ENCODE assay signal across 12 mouse cellular contexts in genomic region chr11:110997211-110997610, GRCm38 (mm10). TPM values are rescaled to one million over a fixed set of nuclear protein-coding genes. Genes with fewer than 3 reads are reported as not detected.
DNase-seq lines count a peak whose midpoint lies in the region.
"Had no signal": no experiment of that assay in that cellular context is flagged by ENCODE, and none has a peak within 500 bp of the region (broad histone marks: within the 10 kb centered on the region; RNA-seq: fewer than 3 reads in every experiment).

No protein-coding gene starts in this region.

- no peak overlapping the region for H3K4me3 ChIP-seq in forebrain, embryonic 10.5 days
- H3K4me3 ChIP-seq: embryonic facial prominence, embryonic 12.5 days had no signal

- peak; percentile 1 to 7 for DNase-seq in heart, adult 9 months (ENCODE audit: low spot score in 2 of 2)
- DNase-seq in heart, adult 8-10 months (ENCODE audit: low spot score) = no peak
- peak; percentile 16 for DNase-seq in brain, embryonic 18.5 days (ENCODE audit: low read depth, low spot score)
- peak; percentile 2 for DNase-seq in left cerebral cortex, adult 11 months (ENCODE audit: low spot score)
- peak; percentile 41 to 42 for DNase-seq in spleen, postnatal 36 days (ENCODE audit: low spot score in 2 of 2)
- DNase-seq in forebrain, embryonic 10.5 days (ENCODE audit: extremely low spot score, low spot score) = no peak
- no peak for DNase-seq in gastrocnemius, postnatal 4 days (ENCODE audit: low spot score in 2 of 2)
- DNase-seq in kidney, postnatal 25 days = no peak
- DNase-seq: adrenal gland, postnatal 14 days; lung, postnatal 36 days had no signal

- no peaks in the 10 kb centered on the region for H3K9me3 ChIP-seq in forebrain, embryonic 10.5 days
- H3K9me3 ChIP-seq: embryonic facial prominence, embryonic 12.5 days had no signal

- WGBS in forebrain, embryonic 10.5 days = 59% methylated on average over 9 of the region's 9 CpGs

- H3K27me3 ChIP-seq in forebrain, embryonic 10.5 days (ENCODE audit: poor library complexity, severe bottlenecking) = no peaks in the 10 kb centered on the region
- H3K27me3 ChIP-seq: embryonic facial prominence, embryonic 12.5 days had no signal

- no peaks in the 10 kb centered on the region; the same call in 1 of the 2 replicates for H3K4me1 ChIP-seq in forebrain, embryonic 10.5 days
- H3K4me1 ChIP-seq: embryonic facial prominence, embryonic 12.5 days had no signal

- H3K27ac ChIP-seq in forebrain, embryonic 10.5 days = no peak overlapping the region
- H3K27ac ChIP-seq: embryonic facial prominence, embryonic 12.5 days had no signal

- no peaks in the 10 kb centered on the region for H3K36me3 ChIP-seq in forebrain, embryonic 10.5 days (replicated peaks)
- H3K36me3 ChIP-seq: embryonic facial prominence, embryonic 12.5 days had no signal

RNA-seq across cellular contexts. Expression of gene Kcnj16, which starts 29.4 kb away (rescaled TPM):
- under 1 TPM in 1 of 4 experiments, not detected in 3; 0.06 TPM for total RNA-seq in heart, adult 8-10 months (2022)
- 0.07 and 0.14 TPM in 2 replicates for polyA plus RNA-seq in forebrain, embryonic 10.5 days (2016; fragmentation: Nextera tagmentation; extraction: Ambion mirVana)
- total RNA-seq in gastrocnemius, postnatal 4 days (2021) = not detected
- polyA plus RNA-seq: heart, embryonic 14.5 days had no signal

Comparison
In these comparisons a context has a peak if more than half of its experiments do, and no peak if none do; other contexts are left out.
1. DNase-seq: peak in heart, adult 9 months (2 of 2), brain, embryonic 18.5 days (single experiment), left cerebral cortex, adult 11 months (single experiment) and spleen, postnatal 36 days (2 of 2); none in heart, adult 8-10 months (single experiment), forebrain, embryonic 10.5 days (single experiment), gastrocnemius, postnatal 4 days (0 of 2) and kidney, postnatal 25 days (0 of 2).